Mouse (Mus musculus) CD4-positive naive resting alpha-beta T cell, adult 57 days (primary cell): ENCODE measurements around the gene Crk. TPM values are rescaled to one million over a fixed set of nuclear protein-coding genes. Genes with fewer than 3 reads are reported as not detected.

Experiments used
- total RNA-seq: library from RNA; stranded (reverse); gene quantifications from one replicate; pipeline ENCODE4 v1.2.4, GENCODE M21; 2023

The Crk gene
- 53.1 TPM for total RNA-seq

GRCm38 (mm10) chr11:75678747-75679438 is at the start of gene Crk:
Crk (plus strand) TSS chr11:75679259.

DNA sequence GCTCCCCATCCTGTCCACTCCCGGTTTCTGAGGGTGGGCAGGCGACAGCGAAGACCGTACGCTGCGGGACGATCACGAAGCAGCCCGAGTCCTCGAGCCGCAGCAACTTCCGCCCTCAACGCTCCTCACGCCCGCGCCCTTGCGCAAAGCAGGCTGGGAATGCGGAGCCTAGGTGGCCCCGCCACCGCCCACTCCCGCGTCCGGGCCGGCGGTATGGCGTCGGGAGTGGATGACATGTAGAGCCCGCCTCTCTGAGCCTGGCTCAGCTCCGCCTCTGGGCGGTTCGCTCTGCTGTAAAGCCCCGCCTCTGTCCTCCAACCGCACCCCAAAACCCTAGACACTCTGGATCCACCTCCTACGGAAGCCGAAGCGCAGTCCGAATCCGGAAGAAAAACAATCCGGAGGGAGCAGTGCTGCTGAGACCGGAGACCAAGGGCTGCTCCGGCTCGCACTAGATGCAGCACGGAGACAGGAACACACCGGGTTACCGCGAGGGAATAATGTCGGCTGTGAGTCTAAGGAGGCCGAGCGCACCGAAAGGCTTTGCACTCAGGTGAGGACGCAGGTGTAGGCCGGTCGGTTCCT is 48.3 kb upstream of the Crk start, which contains the start of gene Inpp5k:
Gene Inpp5k, plus strand, starts transcription at position 344 of the 585 bp plus-strand sequence.

GRCm38 (mm10) chr11:75650311-75650710 is 28.7 kb upstream of the Crk start, which contains the start of gene Myo1c:
Myo1c (plus strand) TSS chr11:75650504.

GRCm38 (mm10) chr11:75732434-75733226 is 53.6 kb downstream of the Crk start, which contains the start of gene Ywhae:
Ywhae (plus strand) TSS chr11:75732869.

Other genes starting within 250 kb of the Crk start
- not detected for gene Serpinf2, start 239.7 kb upstream of the Crk start, total RNA-seq
- 24.4 TPM for gene Wdr81, start 224.5 kb upstream of the Crk start, total RNA-seq
- 1.8 TPM for gene Tlcd2, start 217.5 kb upstream of the Crk start, total RNA-seq
- 201 TPM for gene Prpf8, start 192.4 kb upstream of the Crk start, total RNA-seq
- not detected for gene Rilp, start 169.2 kb upstream of the Crk start, total RNA-seq
- 0.21 TPM for gene Scarf1, start 165.7 kb upstream of the Crk start, total RNA-seq
- 61.9 TPM for gene Slc43a2, start 147.6 kb upstream of the Crk start, total RNA-seq
- gene Pitpna, start 91.2 kb upstream of the Crk start, total RNA-seq: 205 TPM
- 105 TPM for gene Inpp5k, start 48.3 kb upstream of the Crk start, total RNA-seq
- 16.5 TPM for gene Myo1c, start 28.8 kb upstream of the Crk start, total RNA-seq
- gene Ywhae, start 53.6 kb downstream of the Crk start, total RNA-seq: 167 TPM
- not detected for gene Doc2b, start 116.8 kb downstream of the Crk start, total RNA-seq